Mouse (Mus musculus) left cerebral cortex, postnatal 10 days (tissue): ENCODE data around the gene Ccl11. TPM values are rescaled to one million over a fixed set of nuclear protein-coding genes. Genes with fewer than 3 reads are reported as not detected.
A peak's percentile ranks its signal among the peaks of the same experiment; 100 is the strongest.

Source experiments
- DNase-seq, 2 experiments: peaks; one replicate each; pipeline ENCODE4 v3.0.0; 2021 to 2022; ENCODE audit warnings: low spot score in 2 of 2, mixed read lengths in 1 of 2; ENCODE audit errors: extremely low spot score in 1 of 2
- intact Hi-C: fragments of 180-260 bp; cut with DNase I; formaldehyde crosslinking; loops from one replicate; pipeline ENCODE4 v1.15.1; 2025
- total RNA-seq, 2 experiments: library from RNA; stranded (reverse); gene quantifications; 2 replicates each; pipeline ENCODE4 v1.2.3; 2021

Ccl11 gene
- under 1 TPM; 0.32 to 0.87 TPM for total RNA-seq

GRCm38 (mm10) chr11:82057646-82058045, at the start of gene Ccl11:
Gene Ccl11 (plus strand): TSS chr11:82057823.
- intact Hi-C loops, result no loop called here
- DNase-seq, result peak in 1 of 2 experiments; percentile 20

- no peak for DNase-seq
- intact Hi-C loops, result no loop called here
Measured at GRCm38 (mm10) chr11:82010115-82010514, 47.5 kb upstream of the Ccl11 start.

- intact Hi-C loops, result no loop called here
- no peak for DNase-seq
Measured at GRCm38 (mm10) chr11:82011411-82012193, 46.0 kb upstream of the Ccl11 start.

GRCm38 (mm10) chr11:82013756-82014155, 43.9 kb upstream of the Ccl11 start:
- no peak for DNase-seq
- intact Hi-C loops, result no loop called here

GRCm38 (mm10) chr11:82015066-82015465, 42.6 kb upstream of the Ccl11 start:
- intact Hi-C loops, result no loop called here
- DNase-seq, result no peak

- DNase-seq, result no peak
- intact Hi-C loops, result no loop called here
Measured at GRCm38 (mm10) chr11:82016181-82016780, 41.3 kb upstream of the Ccl11 start.

GRCm38 (mm10) chr11:82019389-82019788, 38.2 kb upstream of the Ccl11 start:
- intact Hi-C loops, result no loop called here
- DNase-seq, result no peak

GRCm38 (mm10) chr11:82019793-82020192, 37.8 kb upstream of the Ccl11 start:
- DNase-seq, result no peak
- intact Hi-C loops, result no loop called here

GRCm38 (mm10) chr11:82021406-82021805, 36.2 kb upstream of the Ccl11 start:
- no peak for DNase-seq
- intact Hi-C loops, result no loop called here

- intact Hi-C loops, result no loop called here
- no peak for DNase-seq
Measured at GRCm38 (mm10) chr11:82022504-82023056, 35.0 kb upstream of the Ccl11 start.

GRCm38 (mm10) chr11:82023769-82024168, 33.9 kb upstream of the Ccl11 start:
- intact Hi-C loops, result no loop called here
- DNase-seq, result no peak

- no peak for DNase-seq
- intact Hi-C loops, result no loop called here
Measured at GRCm38 (mm10) chr11:82030171-82030570, 27.5 kb upstream of the Ccl11 start.

GRCm38 (mm10) chr11:82032136-82032535, 25.5 kb upstream of the Ccl11 start:
- intact Hi-C loops, result no loop called here
- no peak for DNase-seq

GRCm38 (mm10) chr11:82032678-82033344, 24.8 kb upstream of the Ccl11 start:
- DNase-seq, result peak in 1 of 2 experiments; percentile 75
- intact Hi-C loops, result no loop called here

GRCm38 (mm10) chr11:82034446-82034845, 23.2 kb upstream of the Ccl11 start:
- intact Hi-C loops, result no loop called here
- DNase-seq, result no peak

- intact Hi-C loops, result no loop called here
- DNase-seq, result peak; percentile 47 to 77
Measured at GRCm38 (mm10) chr11:82035356-82035755, 22.3 kb upstream of the Ccl11 start, which contains the start of gene Ccl2. Gene Ccl2 (plus strand): TSS chr11:82035571.

- no peak for DNase-seq
- intact Hi-C loops, result no loop called here
Measured at GRCm38 (mm10) chr11:82035857-82036256, 21.8 kb upstream of the Ccl11 start.

GRCm38 (mm10) chr11:82038535-82038934, 19.1 kb upstream of the Ccl11 start, which contains the start of gene Gm17268:
Gene Gm17268 (minus strand): TSS chr11:82038562.
- intact Hi-C loops, result no loop called here
- DNase-seq, result no peak

GRCm38 (mm10) chr11:82039132-82039660, 18.4 kb upstream of the Ccl11 start:
- intact Hi-C loops, result no loop called here
- DNase-seq, result no peak
